Mouse (Mus musculus) WW6 (cell line): ENCODE data around the gene Gsk3a.

Source experiments
- DNase-seq: peaks from one replicate; pipeline ENCODE4 v3.0.0-alpha.2; 2013; ENCODE audit warnings: low read depth, low spot score

Gsk3a gene

GRCm38 (mm10) chr7:25237249-25238014 lies at the start of gene Gsk3a:
Gsk3a (minus strand) TSS chr7:25237851.
- DNase-seq = peak; percentile 87

- no peak for DNase-seq
These were observed 49.3 kb upstream of the Gsk3a start for GRCm38 (mm10) chr7:25286989-25287388.

- no peak for DNase-seq
These were observed 48.0 kb upstream of the Gsk3a start for GRCm38 (mm10) chr7:25285511-25286238.

- DNase-seq = no peak
These were observed 47.1 kb upstream of the Gsk3a start for GRCm38 (mm10) chr7:25284766-25285165.

- DNase-seq = no peak
These were observed 46.5 kb upstream of the Gsk3a start for GRCm38 (mm10) chr7:25284171-25284570.

- no peak for DNase-seq
These were observed 46.0 kb upstream of the Gsk3a start for GRCm38 (mm10) chr7:25283637-25284036.

- no peak for DNase-seq
These were observed 45.1 kb upstream of the Gsk3a start for GRCm38 (mm10) chr7:25282731-25283211.

- peak; percentile 90 for DNase-seq
These were observed 44.3 kb upstream of the Gsk3a start for GRCm38 (mm10) chr7:25281734-25282601.

- no peak for DNase-seq
These were observed 43.6 kb upstream of the Gsk3a start for GRCm38 (mm10) chr7:25281166-25281733.

GRCm38 (mm10) chr7:25279861-25280791 lies 42.5 kb upstream of the Gsk3a start:
- DNase-seq = no peak

GRCm38 (mm10) chr7:25279076-25279860 lies 41.6 kb upstream of the Gsk3a start:
- no peak for DNase-seq

- no peak for DNase-seq
These were observed 40.9 kb upstream of the Gsk3a start for GRCm38 (mm10) chr7:25278341-25279075.

- DNase-seq = no peak
These were observed 40.3 kb upstream of the Gsk3a start for GRCm38 (mm10) chr7:25277998-25278340.

- no peak for DNase-seq
These were observed 39.8 kb upstream of the Gsk3a start for GRCm38 (mm10) chr7:25277405-25277804.

GRCm38 (mm10) chr7:25275555-25276298 lies 38.1 kb upstream of the Gsk3a start:
- DNase-seq = no peak

GRCm38 (mm10) chr7:25274996-25275395 lies 37.3 kb upstream of the Gsk3a start:
- DNase-seq = no peak

GRCm38 (mm10) chr7:25274571-25274970 lies 36.9 kb upstream of the Gsk3a start:
- no peak for DNase-seq
